Mouse (Mus musculus): Measurements from ENCODE around the gene Nxpe4.
"Not testable (repeated sequence)": the region's sequence is repeated elsewhere in the genome, so short reads cannot be mapped to it uniquely, and the experiment has no call there.

Nxpe4 gene

GRCm38 (mm10) chr9:48161505-48162192 lies at the start of gene Nxpe4:
TSS of gene Nxpe4 (plus strand) at chr9:48162023.
- DNase-seq, result peak; percentile 25

DNA sequence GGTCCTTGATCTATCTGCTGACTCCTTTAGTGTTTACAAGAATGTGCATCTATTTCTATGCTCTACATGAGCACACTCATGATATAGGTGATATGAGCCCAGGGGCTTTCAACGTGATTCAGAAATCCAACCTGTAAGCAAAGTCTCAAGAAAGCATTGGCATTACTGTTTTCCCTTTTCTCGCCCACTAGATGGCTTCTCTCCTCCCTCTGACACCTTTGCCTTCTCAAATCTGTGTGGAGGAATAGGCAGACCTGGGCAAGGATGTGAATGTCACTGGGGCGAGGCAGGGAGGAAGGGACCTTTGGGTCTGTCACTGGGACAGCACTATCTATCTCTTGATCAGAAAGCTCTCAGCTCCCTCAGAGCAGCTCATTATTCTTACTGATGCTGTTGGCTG lies 35.0 kb upstream of the Nxpe4 start:
- DNase-seq, result no peak

DNA sequence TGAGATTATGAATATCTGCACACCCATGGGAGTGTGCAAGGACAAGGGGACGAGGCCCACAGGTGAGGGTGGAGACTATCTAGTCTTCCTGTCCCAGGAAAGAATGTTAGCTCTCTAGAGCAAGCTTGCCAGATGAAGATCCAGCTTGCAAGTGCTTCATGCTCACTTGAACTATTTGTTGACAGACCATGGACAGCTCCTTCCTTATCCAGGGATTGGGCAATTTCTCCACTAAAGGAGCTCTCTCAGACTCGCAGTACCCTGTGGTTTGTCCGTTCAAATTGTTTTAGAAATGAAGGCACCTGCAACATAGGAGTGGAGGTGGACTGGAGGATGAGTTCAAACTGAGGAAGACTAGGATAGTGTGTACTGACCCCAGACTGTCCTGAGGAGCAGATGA lies 24.3 kb upstream of the Nxpe4 start:
- DNase-seq, result no peak

DNA sequence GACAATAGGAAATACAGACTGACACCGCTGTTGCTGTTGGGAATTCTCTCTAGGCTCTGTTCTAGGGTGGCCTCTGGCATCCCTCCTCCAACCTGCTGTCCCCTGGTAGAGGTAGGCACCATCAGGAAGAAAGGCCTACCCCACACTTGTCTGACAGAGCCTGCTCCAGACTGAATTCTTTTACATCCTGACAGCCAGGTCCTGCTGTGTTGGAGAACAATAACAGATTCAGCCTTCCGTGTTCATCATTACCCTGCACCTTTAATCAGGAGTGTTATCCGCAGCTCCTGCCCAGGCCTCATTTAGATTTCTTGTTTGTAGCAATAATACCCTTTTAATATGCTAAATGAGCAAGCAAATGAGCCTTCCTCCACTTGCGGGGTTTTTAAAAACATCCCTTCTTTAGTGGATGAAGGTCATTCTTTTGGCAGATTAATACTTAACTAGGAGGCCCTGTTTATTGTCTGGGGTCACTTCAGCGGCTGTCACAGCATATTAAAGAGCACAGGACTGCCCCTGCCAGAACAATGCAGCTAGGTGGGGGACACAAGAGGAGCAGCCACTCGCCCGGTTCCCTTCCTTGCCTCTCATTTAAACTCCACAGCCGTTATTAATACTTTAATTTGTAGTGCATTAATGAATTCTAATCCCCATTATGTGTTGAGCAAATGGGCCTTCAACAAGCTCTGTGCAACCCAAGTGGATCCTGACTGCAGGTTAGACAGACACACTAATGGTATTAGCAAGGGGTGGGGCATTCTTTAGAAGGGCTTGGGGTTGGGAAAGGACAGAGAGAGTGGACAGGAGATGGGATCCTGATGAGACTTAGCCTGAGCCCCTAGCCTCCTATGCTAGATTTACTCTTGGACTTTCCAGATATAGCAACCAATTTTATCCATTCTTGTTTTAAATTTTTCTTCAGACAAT lies 21.1 kb upstream of the Nxpe4 start:
- DNase-seq, result no peak

- no peak for DNase-seq
Observed at GRCm38 (mm10) chr9:48142646-48143045, 19.2 kb upstream of the Nxpe4 start.

GRCm38 (mm10) chr9:48146761-48147160 lies 15.1 kb upstream of the Nxpe4 start:
- DNase-seq, result no peak

DNA sequence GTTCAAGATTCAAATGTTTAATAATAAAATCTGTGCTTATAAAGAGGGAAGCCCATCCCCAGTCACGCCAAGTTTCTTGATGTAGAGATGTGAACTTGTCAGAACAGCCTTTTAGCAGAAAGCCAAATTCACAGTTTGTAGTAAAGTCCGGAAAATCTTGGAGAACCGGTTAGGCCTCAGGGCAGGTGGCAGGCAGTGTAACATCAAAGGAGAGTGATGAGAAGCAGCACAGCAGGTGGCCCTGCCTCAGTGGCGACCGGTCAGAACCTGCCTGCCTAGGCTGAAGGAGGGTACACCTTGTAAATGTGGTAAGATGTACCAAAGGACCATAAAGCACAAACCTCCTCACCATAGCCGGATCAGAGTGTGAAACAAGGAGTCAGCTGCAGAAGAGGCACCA lies 4.7 kb downstream of the Nxpe4 start:
- not testable (repeated sequence) for DNase-seq

DNA sequence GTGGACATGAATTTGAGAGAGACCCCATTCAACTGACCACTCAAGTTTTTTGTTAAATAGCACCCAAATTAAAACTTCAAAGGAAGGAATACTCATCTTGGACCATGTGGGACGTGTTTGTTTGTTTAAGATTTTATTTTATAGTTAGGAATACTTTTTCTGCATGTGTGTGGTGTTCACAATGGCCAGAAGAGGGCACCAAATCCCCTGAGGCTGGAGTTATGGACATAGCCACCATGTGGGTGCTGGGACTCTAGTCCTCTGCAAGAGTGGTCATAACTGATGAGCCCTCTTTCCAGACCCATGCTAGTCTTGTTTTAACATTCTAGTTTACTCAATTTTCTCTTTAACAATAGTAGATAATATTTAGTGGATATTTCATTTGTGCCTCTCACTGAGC lies 14.9 kb downstream of the Nxpe4 start:
- DNase-seq, result peak; percentile 2

DNA sequence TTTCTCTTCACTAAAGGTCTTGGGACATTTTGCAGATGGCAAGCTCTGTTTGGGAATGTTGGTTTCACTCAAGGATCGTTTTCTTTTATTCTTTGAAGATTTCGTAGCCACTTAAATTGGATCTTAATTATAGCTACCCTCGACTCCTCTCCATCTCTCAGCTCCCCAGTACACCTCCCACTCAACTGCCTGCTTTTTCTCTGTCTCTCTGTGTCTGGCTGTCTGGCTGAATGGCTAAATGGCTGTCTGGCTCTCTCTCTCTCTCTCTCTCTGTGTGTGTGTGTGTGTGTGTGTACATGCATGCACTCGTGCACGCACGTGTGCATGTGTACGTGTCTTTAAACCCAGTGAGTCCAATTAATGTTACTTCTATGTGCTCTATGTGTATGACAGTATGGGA lies 19.5 kb downstream of the Nxpe4 start:
- no peak for DNase-seq

- no peak for DNase-seq
Observed at GRCm38 (mm10) chr9:48182718-48183414, 21.0 kb downstream of the Nxpe4 start.

GRCm38 (mm10) chr9:48184319-48184718 lies 22.5 kb downstream of the Nxpe4 start:
- no peak for DNase-seq

DNA sequence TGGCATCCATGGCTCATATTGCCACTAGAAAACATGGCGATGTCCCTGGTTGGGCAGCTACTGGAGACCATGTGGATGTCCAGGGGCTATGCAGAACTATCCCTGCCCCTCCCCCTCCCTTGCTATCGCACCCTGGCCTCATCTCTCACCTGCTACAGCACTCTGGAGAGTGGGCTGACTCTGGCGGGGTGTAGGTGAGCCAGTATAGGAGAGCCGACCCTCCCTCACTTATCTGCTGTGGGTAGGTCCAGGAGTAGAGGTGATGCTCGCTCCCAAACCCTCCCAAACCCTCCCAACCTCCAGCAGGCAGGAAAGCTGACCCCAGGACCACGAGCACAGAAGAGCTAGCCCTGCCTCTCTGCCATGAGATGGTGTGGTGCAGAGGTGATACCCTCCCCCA lies 27.0 kb downstream of the Nxpe4 start:
- DNase-seq, result no peak

GRCm38 (mm10) chr9:48197458-48197884 lies 35.6 kb downstream of the Nxpe4 start:
- no peak for DNase-seq

GRCm38 (mm10) chr9:48210970-48211369 lies 49.1 kb downstream of the Nxpe4 start:
- DNase-seq, result no peak

GRCm38 (mm10) chr9:48211912-48212311 lies 50.1 kb downstream of the Nxpe4 start:
- no peak for DNase-seq

DNA sequence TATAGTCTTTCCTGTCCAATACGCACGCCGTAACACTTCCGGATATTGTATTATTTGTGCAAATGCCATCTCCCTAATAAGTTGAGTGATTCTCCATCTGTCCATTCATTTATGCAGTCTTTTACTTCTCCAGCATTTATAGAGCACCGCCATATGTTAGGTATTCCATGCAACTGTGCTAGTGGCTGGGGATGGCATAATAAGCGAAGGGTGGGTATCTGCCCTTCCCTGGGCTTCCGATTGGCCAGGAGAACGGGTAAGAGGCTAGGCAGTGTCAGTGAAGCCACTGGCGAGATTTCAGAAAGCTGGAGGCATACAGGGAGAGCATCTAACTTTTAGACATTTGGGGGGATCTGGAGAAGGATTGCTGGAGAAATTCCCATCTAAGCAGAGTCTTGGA lies 52.9 kb downstream of the Nxpe4 start:
- no peak for DNase-seq

- no peak for DNase-seq
Observed at GRCm38 (mm10) chr9:48216091-48217001, 54.5 kb downstream of the Nxpe4 start.

DNA sequence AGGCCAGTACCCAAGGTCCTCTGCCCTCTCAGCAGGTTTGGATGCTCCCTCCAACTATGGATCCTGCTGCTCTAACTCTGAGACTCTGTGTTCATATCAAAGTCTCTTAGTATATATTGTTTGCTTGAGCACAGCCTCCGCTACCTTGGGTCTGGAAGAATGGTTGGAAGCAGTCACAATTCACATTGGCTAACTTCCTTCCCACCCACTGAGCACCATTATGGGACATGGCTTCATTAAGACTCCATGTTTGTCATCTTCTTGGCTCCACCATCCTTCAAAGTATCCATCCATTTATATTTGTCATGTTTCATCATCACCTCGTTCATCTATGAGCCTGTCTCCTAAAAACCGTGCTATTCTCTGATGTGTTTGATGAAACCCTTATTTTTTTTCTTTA lies 68.9 kb downstream of the Nxpe4 start:
- no peak for DNase-seq

DNA sequence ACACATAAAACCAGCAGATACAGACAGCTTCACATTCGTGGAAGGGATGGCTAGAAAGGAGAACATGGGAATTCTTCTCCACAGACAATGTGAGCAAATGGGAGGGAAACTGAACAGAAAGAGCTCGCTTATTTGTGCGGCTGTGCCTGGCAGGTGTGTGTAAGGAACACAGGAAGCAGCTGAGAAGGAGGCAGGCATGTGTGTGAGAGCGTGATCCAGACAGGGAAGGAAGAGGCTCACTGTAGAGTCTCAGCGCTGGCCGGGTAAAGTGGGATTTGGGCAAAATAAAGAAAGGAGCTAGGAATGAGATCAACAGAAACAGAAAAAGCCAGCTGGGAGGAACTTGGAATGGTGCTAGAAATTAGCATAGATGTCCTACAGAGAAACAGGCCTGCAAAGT lies 74.6 kb downstream of the Nxpe4 start:
- DNase-seq, result no peak

DNA sequence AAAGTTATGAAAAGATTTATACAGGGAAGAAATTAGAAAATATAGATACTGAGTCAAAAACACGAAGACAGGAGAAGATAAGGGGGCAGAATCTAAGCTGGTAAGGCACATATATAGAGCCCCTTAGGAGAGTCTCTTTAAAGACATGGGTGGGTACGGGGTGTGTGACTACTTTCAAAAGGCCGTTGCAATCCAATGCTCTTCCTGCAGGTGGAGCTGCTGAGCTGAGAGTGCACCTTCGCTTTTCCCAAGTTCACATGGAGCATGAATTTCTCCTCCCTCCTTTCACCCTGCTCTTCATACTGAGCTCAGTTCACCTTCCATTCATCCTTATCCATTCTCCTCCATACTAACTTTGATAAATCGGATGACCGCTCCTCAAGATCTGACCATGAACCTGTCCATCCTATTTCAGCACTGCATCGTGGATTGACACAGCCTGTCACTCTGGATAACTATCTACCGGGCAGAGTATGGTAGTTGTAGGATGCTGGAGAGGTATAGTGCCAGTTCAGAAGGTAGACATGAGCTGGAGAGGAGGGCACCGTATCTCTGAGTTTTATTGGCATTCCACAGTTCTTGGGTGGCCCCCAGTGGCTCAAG lies 76.4 kb downstream of the Nxpe4 start:
- peak; percentile 41 for DNase-seq

GRCm38 (mm10) chr9:48239461-48239860 lies 77.6 kb downstream of the Nxpe4 start:
- no peak for DNase-seq

GRCm38 (mm10) chr9:48240431-48240830 lies 78.6 kb downstream of the Nxpe4 start:
- no peak for DNase-seq

Data from thymus, postnatal 25 days (tissue).